Mouse (Mus musculus): ENCODE measurements around the gene Adra1d.
A peak's percentile ranks its signal among the peaks of the same experiment; 100 is the strongest.

The Adra1d gene

DNA sequence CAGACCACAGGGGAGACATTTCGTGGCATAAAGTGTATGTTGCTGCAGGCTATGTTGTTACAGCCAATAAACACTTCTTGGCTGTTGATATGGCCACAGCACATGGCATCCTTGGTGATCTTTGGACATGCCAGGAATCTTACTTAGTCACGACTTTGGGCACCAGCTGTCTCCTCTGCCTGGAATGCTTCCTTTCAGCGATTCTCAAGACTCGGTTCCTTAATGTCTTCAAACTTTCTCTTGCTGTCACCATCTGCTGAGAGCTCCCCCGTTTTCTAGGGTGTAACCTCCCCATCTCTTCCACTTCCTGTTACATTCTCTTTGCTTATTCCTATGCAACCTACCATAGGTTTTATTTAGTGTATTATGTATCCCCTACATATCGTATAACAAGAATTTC, 22.3 kb downstream of the Adra1d start:
- DNase-seq (ENCODE audit: low read depth, low spot score) = no peak

DNA sequence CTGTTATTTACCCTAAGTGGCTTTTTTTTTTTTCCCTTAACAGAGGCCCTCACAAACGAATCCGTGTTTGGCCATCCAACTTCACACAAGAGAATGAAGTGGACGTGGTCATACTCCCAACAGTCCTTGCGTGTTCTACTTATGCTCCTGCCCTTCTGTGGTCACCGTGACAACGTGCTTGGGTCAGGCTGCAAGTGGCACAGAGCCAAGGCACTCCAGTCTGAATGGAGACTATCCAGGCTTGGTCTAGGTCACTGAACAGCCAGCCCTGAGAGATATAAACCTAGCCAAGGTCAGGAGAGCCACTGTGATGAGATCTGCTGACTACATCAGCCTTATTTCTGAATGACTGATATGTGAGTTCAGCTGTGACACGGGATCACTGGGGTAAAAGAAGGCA, 23.7 kb downstream of the Adra1d start:
- DNase-seq (ENCODE audit: low read depth, low spot score) = no peak

DNA sequence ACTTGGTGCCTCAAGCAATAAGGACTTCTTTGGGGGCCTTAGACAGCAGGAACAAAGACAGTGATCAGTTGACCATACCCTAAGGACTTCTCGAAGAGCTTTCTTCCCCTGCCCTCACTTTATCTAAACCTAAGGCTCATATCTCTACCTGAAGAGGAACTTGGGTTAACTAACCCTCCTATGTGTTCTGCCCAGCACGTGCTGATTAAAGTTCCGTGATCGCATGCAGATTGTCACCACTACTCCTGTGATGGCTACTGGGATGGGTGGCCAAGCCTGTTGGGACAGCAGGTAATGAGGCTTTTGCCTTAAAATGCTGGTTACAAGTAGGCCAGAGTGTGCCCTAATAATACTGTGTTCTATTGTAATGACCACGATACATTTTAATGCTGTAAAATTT, 26.9 kb downstream of the Adra1d start:
- no peak for DNase-seq (ENCODE audit: low read depth, low spot score)

DNA sequence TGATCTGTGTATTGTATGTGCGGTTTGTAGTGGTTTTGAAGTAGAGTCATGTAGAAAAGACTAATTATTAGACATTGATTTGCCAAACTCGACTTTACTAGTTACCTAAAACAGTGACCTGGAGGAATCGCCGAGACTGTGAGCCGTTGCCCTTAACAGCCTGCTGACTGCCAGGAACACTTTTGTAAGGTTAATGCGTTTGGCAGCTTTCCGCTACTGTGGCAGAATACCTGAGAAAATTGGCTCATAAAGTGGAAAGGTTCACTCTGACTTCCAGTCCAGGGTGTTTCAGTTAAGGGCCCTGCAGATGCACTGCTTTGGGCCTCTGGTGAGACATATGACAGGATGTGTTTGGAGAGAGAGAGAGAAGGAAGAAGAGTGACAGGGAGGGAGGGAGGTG, 30.8 kb downstream of the Adra1d start:
- no peak for DNase-seq (ENCODE audit: low read depth, low spot score)

DNA sequence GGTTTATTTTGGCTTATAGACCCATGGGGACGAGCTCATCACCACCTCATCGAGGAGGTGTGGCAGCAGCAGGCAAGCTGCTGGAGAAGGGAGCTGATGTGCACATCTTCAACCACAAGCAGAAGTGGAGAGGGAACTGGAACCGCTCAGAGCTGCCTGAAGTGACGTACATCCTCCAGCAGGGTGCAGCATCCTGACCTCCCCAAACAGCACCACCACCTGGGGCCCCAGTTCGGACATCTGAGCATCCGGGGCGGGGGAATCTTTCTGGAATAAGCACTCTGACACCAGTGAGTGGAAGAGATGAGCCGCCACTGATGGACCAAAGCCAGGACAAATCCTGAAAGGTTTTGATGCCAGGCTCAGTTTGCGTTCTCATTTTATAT, 31.5 kb downstream of the Adra1d start:
- DNase-seq (ENCODE audit: low read depth, low spot score) = peak; percentile 76

DNA sequence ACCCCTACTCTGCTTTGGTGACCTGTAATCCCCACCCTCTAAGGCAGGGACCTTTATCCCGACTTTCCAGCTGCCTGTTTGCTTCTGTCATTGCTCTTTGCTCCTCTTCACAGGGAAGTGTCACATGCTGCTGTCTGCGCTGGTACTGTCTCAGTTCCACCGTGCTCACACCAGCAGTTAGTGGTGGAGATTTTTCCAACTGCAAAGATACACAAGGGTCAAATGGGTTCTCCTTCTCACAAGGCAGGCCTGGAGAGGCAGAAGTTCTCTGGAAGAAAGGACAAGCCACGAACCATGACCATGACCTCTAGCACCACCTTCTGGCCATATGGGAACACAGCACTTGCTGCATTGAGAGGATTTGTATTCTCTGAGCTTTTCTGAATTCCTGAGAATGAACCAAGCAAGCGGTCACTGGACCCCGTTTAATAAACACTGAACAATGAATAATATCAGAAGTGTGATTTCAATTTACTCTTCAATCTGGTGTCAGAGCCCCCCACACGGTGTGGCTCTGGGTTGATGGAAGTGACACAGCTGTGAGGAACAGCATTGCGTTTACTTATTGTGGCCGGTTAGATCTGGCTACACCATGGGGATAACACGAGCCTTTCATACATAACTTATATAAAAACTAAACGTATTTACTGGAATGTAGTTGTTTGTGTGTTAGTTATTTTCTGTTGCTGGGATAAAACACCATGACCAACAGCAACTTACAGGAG, 32.0 kb downstream of the Adra1d start:
- peak; percentile 79 for DNase-seq (ENCODE audit: low read depth, low spot score)

DNA sequence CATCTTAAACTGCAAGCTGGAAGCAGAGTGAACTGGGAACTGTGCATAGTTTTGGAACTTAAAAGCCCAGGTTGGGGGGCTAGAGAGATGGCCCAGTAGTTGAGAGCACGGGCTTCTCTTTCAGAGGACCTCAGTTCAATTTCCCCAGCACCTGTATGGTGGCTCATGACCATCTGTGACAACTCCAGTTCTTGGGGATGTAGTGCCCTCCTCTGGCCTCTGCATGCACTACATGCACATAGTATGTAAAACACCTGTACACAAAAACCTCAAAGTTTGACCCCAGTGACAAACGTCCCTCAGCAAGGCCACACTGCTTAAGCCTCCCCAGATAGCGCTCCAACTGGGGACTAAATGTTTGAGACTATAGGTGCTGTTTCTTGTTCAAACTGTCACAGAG, 35.0 kb downstream of the Adra1d start:
- peak; percentile 30 for DNase-seq (ENCODE audit: low read depth, low spot score)

DNA sequence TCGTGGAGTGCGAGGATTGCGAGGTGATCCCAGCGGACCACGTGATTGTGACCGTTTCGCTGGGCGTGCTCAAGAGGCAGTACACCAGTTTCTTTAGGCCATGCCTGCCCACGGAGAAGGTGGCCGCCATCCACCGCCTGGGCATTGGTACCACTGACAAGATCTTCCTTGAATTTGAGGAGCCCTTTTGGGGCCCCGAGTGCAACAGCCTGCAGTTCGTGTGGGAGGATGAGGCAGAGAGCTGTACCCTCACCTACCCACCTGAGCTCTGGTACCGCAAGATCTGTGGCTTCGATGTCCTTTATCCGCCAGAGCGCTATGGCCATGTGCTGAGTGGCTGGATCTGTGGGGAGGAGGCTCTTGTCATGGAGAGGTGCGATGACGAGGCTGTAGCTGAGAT, 41.3 kb downstream of the Adra1d start:
- no peak for DNase-seq (ENCODE audit: low read depth, low spot score)

DNA sequence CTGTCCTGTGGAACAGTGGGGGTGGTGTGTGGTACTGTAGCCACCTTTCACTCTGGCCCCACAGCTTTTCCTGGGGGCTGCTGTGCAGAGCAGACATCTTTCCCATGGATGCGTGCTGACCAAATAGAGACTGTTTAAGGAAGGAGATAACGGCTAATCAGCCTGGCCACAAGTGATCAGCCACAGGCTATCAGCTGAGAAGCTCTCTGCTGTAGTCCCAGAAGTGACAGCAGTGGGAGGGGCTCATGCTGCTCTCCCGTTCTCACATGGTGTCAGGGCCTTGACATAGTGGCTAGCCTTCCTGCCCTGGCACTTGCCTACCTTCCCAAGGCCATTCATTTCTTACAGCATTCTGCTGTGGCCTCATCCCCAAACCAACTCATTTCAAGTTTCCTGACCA, 43.3 kb downstream of the Adra1d start:
- no peak for DNase-seq (ENCODE audit: low read depth, low spot score)

DNA sequence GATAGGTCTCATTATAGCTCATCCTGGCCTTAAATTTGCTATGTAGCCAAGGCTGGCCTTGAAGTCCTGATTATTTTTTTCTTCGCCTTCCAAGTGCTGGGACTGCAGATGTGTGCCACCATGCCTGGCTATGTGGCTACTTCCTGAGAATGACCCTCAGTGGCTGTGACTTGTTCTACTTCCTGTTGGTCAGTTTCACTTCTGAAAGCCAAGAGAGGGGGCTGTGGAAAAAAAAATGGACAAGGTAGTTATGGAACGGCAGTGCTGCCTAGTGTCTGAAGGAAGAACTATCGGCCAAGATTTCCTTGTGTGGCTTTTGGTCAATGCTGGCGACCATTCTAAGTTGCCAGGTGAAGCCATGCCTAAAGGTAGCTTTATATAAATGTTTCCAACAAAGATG, 44.5 kb downstream of the Adra1d start:
- DNase-seq (ENCODE audit: low read depth, low spot score) = no peak

DNA sequence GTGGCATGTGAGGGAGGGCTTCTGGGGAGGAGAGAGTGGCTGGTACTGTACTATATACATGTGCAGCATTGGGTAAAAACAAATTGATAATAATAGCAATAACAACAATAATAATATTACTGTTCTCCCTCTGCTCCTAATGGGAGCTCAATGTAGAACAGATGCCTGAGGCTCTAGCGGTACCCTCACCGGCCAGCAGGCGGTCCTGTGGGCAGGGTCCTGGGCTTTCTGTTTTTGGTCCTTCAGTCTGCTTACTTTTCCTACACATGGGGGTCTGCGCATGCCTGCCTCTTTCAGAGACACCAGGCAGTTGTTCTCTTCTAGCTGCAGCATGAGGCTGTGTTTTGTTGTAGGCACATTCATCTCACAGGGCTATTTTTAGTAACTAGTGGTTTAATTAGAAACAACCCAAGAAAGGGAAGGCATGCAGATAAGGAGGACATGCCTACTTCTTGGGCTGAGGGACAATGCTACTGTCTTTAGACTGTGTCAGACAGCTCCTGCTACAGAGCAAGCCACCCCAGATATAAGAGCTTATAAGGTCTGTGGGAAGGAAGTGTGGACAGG, 47.9 kb downstream of the Adra1d start:
- no peak for DNase-seq (ENCODE audit: low read depth, low spot score)

DNA sequence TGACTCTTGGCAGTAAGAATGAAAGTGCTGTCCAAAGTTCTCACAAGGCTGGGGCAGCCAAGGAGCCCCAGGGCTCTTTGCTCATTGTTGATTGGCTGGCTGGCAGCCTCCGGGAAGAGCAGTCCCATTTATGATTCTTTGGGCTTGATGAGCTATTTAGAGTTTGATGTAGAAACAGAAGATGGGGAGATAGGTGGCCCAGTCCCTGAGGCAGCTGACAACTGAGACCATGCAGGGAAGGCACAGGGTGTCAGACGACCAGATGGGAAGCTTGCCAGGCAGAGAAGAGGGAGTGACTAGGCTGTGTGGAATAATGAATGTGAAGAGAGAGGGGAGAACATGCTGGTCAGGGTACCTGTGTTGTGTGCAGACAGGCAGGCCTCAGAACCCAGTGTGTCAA, 48.6 kb downstream of the Adra1d start:
- DNase-seq (ENCODE audit: low read depth, low spot score) = no peak

DNA sequence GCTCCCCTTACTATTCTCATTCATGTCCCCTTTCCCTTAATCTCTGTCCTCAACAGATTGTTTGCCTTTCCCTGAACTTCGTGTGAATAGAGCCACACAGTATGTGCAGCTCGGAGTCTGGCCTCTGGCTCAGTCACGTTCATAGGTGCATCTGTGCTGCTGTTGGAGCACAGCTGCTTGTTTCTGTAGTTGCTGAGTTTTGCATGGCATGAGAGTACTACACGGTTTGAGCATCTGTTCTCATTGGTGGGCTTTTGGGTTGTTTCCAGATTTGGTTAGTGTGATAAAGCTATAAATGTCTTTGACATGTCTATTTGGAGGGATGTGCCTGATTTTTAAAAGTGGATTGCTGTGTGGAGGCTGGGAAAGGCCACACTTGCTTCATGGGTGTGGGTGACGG, 51.6 kb downstream of the Adra1d start:
- DNase-seq (ENCODE audit: low read depth, low spot score) = no peak

DNA sequence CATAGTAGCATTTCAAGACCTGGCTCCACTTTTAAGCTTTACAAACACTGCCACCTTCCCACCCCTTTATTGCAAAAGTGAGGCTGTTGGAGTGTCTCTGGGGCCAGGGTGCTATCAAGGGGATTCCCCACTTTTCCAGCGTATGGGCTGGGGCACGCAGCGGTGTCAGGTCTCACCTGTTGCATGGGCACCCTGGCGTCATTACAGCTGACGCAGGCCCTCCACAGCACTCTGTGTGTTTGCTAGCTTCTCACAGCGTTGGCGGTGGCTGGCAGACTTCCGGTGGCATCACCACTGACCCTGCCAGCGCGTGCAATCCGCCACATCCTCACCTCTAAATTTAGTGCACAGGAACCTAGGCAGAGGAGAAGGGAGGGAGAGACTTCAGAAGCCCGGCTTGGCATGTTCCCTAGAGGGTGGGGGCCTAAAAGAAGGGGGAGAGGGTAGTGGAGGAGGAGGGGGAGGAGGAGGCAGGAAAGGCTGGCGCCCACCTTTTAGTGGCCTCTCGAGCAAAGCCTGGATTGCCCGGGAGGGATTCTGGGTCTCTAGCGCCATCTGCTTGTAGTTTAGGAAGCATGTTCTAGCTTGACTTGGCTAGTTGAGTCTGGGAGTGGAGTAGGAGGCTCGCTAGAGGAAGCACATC, 52.3 kb downstream of the Adra1d start:
- peak; percentile 84 for DNase-seq (ENCODE audit: low read depth, low spot score)

DNA sequence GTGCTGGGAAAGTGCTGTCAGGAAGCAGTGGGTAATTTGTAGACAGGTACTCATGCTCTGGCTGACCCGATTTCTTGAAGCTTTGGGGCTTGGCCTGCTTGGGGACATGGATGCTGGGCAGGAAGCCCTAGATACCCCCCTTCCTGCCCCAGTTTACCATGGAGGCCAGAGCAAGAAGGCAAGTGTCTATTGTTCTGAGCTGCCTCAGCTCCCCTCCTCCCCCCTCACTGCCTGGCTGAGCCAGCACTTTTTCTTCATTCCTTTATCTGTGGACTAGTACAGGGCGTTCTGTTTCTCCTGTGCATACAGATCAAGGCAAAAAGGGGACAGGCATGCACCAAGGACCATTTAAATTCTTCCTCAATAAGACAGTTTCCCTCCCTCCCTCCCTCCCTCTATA, 53.6 kb downstream of the Adra1d start:
- no peak for DNase-seq (ENCODE audit: low read depth, low spot score)

DNA sequence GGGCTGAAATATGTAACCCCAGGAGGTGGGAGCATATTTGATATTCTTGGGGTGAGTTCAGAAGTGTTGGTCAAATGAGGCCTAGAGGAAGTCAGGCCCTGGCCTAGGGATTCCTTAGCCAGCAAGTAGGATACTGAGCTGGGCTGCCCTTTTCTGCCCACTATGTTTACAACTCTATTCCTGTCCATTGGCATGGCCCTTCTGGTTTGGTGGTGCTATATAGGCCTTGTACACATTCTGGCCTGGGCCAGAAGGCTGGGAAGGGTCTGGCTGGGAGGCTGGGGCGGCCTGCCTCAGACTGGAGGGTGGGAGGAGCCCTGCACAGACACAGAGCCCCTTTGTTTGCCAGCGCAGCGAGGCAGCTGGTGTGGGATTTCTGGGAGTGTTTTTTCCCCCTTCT, 55.7 kb downstream of the Adra1d start:
- peak; percentile 65 for DNase-seq (ENCODE audit: low read depth, low spot score)

DNA sequence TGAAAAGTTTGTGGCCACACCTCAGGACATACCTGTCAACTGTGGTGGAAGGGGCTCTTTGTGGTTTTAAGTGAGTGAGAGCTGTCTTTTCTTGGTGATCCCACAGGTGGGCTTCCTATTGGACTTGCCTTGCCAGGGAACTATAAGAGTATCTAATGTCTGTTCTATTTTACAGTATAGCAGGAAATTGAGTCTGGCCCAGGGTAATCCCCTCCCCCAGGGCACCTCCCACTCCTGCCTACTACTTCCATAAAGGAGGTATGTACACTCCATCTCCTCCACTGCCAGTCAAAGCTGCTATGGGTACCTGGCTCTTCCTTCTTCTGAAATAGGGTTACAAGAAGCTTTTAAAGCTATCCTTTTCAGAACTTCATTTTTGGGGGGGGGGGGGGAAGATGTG, 56.7 kb downstream of the Adra1d start:
- DNase-seq (ENCODE audit: low read depth, low spot score) = no peak

DNA sequence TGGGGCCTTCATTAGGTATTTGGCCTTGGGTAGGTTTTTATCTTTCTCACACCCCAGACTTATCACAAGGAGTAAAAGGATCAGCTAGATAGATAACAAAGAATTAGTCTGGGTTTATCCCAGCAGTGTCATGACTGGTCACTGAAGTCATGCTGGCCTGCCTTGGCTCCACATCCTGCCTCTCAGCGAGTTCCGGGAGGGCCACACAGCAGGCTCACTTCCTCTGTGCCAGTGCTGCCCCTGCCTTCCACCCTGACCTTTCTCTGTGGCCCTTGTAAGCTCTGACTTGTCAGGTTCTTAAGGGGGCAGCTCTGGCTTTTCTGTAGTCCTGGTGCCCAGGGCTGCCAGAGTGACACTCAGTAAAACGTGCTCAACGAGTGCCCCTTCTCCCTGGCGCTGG, 59.5 kb downstream of the Adra1d start:
- DNase-seq (ENCODE audit: low read depth, low spot score) = no peak

DNA sequence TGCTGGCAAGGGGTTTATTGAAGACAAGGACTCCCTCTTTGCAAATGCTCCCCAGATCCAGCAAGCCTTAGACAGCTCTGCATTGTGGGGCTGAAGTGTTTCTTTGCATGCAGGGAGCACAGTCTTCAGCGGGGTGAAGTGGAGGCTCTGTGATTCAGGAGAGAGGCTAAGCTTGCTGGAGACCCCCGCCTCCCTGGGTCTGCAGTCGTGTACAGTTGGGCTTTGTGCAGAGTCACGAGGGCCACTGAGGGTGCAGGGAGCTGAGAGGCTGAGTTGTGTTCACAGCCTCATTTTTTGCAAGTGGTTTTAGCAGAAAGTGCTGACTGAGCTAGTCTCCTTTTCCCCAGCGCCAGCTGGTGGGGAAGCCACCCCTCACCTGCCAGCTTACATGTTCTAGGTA, 60.2 kb downstream of the Adra1d start:
- DNase-seq (ENCODE audit: low read depth, low spot score) = no peak

DNA sequence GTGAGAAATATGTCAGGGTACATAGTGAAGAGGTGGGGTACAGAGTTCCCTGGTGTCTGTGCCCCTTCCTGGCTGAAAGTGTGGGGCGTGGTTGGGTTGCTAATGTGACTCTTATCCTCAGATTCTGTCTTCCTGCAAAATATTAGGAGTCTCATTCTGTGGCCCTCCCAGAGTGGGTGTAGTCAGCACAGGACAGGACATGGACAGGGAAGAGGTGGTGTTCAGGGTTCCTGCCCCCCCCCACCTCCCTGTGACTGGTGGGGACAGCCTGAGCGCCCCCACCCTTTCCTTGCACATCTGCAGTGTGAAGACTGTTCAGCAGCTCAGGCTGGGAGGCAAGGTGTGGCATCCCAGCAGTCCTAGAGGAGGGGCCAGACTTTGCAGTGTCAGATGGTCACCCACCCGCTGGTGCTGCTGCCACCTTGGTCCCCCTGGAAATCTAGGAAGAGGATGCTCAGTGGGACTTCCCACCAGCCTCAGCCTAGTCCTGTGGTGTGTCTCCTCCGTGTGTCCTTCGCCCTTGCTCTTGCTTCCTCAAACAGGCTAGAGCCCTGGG, 62.7 kb downstream of the Adra1d start:
- DNase-seq (ENCODE audit: low read depth, low spot score) = no peak

DNA sequence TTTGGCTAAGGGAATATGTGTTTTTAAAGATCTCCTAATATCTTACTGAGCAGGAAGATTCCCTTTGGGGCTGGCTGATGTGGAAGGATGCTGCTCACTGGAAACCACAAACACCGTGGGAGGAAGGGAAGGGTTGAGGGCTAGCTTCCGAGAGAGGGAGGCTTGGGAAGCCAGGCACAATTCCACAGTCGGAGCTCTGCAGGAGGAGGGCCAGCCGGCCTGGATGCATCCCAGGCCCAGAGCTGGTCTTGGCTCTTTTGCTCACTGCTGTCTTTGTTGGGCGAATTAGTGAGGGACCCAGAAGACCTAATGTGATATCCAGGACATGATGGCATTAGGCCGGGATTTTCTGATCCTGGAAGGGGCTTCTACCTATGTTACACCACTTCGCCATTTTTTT, 63.9 kb downstream of the Adra1d start:
- no peak for DNase-seq (ENCODE audit: low read depth, low spot score)

DNA sequence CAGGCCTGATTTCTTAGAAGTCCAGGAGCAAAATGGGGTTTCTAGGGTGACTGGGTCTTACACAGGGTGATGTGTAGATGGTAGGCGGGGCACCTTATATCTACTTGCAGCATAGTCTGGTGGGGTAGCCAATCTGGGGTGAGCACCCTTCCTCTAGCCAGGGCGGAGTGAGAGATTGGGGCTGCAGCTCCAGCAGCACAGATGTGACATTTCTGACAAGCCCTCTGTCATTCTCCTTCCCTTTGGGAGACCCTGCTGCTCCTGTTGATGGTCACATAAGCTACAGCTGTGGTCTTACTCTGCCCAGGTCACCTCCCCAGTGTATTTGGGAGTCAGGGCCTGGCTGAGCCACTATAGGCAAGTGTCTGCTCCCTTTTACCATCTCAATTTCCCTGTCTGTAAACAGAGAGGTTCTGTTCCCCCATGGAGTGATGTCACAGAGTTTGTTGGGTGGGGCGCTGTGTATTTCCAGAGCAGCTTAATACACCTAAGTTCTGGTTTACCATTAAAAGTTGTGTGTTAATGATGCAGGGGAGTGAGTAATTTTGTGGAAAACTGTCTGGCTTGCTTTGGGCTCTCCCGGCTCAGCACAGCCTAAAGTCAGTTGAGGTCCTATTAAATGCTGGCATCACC, 64.7 kb downstream of the Adra1d start:
- no peak for DNase-seq (ENCODE audit: low read depth, low spot score)

Measured in mesoderm, embryonic 11.5 days (tissue).